Mouse (Mus musculus) kidney, postnatal 10 days (tissue): ENCODE data around the gene Lsm7.
A peak's percentile ranks its signal among the peaks of the same experiment; 100 is the strongest.

Source experiments
- DNase-seq: peaks from one replicate; pipeline ENCODE4 v3.0.0; 2021; ENCODE audit warnings: mixed read lengths

The Lsm7 gene

DNA sequence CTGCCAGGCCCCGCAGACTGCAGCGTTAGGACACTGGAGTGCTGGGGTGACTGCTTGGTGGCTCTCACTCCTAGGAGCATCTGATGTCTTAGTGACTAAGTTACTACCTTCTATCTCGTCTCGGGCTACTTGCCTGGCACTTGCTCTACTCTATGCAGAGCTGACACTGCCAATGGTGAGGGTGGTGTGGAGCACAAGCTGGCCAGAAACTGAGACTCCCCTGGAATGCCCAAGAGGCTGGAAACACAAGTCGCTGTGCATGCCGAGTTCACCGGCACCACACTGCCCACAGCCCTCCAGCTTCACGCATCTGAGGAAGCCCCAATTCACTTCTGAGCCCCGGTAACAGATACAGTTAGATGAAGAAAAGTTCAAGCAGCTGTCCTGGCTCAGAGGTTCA, 19.0 kb upstream of the Lsm7 start:
- DNase-seq: no peak

DNA sequence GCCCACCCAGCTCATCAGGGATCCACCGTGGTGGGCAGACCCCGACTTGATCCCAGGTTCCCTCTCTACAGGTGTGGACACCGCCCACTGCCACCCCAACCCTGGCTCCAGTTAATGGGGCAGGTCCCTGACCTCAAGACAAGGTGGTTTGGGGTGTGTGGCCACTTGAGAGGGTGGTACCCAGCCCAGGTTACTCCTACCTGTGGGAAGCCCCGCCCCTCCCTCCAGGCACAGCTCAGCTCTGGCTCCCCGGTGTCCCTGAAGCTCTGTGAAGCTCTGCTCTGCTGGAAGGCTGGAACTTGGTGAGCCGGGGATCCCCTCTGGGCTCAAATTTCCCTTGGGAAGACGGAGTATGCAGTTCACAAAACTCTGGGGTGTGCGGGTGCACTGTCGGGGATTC, 16.6 kb upstream of the Lsm7 start, which contains the start of gene Tmprss9:
Tmprss9 (plus strand) TSS at position 268 of the 400 bp plus-strand sequence.
- peak; percentile 50 for DNase-seq

DNA sequence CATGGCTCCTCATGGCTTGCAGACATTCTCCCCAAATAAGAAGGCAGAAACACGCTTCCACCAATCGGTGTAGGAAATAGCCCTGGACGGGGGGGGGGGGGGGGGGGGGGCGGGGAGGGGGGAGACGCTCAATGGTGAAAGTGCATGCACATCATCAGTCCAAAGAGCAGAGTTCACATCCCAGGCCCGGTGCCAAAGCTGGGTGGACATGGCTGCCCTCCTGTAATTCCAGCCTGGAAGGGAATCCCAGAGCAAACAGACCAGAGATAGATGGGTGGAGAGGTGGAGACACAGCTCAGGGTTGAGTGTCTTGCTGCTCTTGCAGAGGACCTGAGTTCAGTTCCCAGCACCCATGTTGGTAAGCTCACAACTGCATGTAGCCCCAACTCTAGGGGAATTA, 16.0 kb upstream of the Lsm7 start:
- peak; percentile 75 for DNase-seq

DNA sequence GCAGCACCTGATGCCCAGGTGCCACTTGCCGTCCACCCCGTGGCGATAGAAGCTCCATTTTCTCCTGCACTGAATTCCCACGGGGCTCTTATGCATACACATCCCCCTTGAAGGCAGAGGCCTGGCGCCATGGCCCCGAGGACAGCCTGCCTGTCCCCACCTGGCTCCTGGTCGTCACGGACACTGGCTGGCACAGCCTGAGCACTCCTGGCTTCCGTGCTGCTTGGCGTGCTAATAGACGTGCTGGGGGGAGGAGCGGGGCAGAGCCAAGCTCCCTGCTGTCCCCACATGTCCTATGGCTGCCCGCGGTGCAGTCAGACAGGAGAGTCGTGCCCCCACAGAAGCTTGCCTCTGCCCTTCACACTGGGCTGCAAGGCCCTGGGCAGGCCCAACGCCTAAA, 9.4 kb upstream of the Lsm7 start:
- DNase-seq: no peak

DNA sequence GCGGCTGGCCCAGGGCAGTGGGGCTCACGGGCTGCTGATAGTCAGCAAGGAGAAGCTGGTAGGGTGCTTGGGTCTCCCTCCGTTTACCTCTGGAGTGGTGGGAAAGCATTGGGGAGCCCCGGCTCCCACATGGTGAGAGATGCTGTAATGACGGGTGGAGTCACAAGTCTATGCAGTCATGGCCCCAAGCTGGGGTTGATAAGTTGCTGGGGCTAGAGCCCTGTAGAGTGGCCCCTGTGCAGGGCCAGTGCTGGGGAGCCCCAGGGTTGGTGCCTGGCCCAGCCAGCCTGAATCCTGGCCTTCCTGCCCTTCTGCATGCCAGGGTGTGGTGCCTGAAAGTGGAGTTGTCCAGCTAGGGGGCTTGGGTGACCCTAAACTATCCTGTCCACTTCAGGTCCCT, 7.3 kb upstream of the Lsm7 start:
- no peak for DNase-seq

DNA sequence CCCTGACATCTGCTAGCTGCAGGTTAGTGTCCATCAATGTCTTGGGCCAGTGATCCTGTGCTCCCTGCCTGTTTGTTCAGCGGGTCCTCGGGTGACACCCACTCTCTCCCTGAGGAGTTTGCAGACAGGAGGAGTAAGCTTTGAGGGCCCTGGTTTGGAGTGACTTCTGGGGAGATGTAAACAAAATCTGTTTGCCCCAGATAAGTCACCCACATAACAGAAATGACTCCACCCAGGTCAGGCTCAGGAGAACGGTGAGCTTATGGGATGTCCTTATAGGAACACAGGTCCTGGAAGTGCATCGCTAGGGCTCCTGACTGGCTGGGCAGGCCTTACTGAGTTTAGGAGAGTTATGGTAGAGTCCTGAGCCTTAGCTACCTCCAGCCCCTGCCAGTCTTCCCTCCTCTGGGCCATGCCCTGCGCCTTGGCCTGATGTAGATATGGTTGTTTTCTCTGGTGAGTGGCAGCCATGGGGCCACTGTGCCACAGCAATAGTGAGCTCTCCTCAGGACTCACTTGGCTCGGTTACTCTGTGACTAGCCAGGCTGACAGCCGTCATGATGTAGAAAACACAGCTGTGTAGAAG, 3.4 kb upstream of the Lsm7 start:
- no peak for DNase-seq

DNA sequence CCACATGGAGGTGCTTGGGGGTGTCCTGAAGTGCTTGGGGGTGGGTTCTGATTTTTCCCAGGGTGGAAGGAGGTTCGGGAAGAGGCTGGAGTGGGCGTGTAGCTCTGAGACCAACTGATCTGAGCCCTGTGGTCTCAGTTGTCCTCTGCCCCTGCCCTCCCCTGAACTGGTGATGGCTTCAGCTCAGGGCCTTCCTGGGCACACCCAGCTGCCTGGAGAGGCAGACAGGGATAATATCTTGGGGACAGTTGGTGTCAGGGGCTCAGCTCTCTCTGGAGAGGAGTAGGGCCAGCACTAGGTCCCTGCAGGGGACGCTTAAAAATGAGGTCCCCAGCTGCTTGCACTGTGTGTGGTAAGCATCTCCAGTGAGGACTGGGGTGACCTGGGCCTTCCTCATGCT, 2.8 kb upstream of the Lsm7 start:
- DNase-seq: no peak

DNA sequence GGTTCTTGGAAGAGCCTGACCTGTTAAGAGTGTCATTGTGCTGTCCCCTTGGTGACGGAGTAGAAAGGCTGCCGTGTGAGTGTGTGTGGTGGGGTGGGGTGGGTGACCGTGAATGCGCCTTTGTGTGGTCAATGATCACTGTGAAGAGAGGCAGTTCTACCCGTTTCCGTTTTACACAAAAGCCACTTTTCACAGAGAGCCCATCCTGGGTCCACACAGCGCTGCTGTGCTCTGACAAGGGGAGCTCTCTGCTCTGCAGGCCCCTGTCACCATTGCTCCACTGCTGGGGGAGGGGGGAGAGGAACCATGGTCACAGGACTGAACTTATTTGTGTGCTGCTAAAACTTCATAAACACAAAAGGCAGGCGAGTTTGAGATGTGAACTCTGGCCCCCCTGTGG, 2.4 kb upstream of the Lsm7 start:
- no peak for DNase-seq

DNA sequence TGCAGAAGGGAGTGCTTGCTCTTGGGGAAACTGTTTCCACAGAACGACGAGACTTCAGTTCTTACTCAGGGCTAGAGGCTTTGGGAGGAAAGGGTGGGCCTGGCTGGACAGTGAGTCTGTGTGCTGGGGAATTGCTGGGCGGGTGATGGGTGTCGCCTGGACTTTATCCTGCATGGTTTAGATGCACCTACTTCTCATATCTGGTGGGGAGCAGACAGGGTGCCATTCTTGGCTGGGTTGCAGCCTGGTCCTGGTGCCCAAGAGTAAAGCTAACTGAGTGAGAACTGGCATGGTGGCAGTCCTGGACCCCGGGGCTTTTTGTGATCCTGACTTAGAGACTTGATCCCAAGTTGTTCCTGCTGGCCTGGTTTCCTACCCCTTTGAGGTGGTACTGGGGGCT, 1.9 kb upstream of the Lsm7 start:
- DNase-seq: no peak

DNA sequence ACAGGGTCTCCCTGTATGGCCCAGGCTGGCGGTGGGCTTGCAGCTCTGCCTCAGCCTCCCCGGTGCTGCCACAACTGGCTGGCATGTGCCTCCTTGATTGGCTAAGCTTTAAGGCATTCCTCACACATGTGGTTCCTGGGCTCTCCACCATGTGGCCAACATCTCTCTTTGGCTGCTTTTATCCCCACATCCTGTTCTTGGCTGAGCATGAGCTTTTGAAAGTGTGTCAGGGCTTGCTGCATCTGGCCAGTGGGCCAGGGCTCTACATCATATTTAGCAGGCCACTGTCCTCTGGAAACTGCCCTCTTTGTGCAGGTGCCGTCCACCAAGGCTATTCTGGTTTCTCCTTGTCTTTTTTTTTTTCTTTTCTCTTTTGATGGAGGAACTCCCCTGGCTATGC, 1.3 kb upstream of the Lsm7 start:
- DNase-seq: no peak

DNA sequence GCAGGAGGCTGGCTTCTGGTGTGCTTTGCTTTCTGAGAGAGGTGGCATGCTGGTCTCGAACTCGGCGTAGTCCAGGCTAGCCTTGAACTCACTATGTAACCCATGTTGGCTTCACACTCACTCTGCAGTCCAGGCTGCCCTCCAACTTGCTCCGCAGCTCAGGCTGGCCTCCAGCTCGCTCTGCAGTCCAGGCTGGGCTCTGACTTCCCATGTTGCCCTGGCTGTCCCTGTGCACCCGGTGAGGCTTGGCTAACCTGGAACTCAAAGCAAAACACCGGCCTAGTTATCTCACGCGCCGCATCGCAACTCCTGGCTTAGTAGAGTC, 702 bp upstream of the Lsm7 start:
- no peak for DNase-seq

DNA sequence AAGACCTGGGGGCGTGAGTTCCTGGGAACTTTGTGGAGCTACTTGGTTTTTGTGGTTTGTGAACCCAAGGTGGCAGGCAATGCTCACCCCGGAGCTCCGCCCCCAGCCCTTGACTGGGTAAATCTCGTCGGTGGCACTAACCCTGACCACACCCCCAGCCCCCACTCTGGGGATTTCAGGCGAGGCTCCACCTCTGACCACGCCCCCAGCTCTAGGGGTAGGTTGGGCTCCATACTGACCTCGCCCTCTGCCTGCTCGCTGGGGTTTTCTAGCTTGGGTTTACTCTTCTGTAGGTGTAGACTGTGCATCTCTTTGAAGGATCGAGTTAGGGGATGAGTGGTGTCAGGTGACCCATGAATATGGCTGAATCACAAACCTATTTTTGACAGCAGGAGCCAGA, 6.4 kb downstream of the Lsm7 start:
- DNase-seq: peak; percentile 70

DNA sequence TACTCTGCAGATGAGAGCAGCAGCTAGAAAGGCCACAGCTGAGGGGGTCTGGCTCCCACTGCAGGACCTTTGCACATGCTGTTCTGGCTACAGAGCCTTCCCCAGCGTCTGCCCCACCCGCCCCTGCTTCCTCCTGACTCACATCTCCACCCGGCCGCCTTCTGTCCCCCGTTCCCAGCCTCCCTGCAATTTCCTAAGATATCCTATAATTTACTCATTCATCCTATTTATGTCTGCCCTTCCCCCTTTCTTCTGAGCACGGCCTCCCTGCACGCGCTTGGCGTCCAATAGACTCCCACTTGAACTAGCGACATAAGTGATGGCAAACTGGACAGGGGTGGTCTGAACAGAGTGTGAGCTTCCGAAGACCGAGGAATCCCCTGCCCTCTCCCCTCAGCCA, 9.3 kb downstream of the Lsm7 start:
- DNase-seq: no peak

DNA sequence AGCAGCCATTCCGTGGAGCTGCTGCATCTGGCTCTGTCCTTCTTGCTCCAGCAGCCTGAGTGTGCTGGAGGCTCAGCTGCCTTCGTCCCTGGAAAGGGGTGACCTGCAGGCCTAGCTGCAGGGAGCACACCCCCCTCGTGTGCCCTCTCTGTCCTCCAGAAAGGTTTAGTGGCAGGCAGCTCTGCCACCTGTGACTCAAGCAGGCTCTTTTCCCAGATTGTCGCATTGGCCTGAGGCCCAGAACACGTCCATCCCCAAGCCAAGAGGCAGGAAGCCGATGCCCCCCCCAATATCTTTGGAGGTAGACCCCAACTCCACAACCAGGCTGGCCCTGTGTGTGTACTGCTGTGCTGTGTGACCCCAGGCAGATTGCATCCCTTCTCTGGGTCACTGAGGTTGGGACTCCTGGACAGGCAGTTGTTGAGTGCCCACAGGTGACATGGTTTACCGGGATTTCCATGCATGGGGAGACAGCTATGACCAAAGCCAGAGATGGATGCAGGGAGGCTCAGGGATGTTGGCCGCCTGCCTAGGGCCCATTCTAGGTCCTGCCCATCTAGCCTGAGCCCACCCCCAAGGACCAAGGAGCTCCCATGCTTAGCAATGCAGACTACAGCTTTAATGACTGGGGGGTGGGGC, 9.8 kb downstream of the Lsm7 start:
- DNase-seq: no peak

DNA sequence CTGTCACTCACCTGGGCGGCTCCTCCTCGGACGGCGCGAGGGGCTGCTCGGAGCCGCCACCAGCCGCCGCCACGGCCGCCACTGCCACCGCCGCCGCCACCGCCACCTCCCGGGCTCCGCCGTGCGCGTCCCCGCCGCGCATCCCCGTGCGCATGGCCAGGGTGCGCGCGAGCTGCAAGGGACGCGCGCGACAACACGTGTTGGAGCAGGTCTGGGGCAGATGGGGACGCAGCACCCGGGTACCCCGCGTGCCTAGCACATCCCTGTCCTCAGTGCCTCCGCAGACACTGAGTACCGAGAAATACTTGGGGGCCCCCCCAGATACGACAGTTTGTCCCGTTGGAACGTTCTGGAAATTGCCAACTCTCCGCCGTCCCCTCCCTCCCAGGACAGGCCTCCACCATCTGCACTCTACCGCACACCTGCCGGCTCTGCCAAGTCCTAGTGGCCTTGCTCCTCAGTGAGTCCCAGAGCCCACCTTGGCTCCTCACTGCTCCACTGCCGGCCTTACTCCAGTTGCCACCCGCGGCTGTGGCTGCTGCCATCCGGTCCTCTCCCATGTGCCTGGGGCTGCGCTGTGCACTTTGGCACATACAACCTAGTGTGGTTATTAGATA, 11.0 kb downstream of the Lsm7 start, which contains the start of gene Lingo3:
Lingo3 (minus strand) TSS at position 109 of the 617 bp plus-strand sequence.
- DNase-seq: no peak

DNA sequence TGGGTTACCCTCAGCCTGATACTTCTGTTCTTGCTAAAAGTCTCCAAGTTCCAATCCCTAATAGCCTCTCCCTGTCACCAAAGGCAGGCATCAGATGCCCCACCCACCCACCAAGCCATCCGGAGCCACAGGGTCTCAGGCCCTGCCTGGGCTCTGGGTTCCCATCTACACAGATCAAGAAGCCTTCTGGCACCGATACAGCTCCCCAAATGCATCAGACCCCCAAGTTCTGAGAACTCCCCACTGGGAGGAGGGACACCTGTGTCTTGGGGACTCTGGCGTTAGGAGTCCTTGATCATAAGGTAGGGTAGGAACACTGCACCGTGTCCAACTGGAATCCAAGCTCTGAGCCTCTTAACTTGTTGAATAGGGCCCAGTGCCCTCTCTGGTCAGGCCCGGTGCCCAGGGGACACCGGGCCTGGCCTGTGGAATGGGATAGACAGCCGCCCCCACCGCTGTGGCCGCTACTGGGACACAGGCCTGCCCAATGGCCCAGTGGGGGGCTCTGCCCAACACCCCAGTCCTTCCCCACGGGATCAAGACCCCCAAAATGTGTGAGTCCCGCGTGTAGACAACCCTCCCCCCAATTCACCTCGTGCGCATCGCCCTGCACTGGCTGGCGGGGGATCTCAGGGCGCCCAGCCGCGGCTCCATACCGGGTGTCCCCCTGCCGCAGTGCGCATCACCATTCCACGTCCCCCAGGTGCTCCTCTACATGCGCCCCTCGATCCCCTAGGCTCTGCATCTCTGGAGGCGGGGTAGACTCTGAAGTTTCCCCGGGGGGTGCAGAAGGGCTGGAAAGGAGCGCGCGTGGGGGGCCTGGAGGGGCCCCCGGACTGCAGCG, 11.7 kb downstream of the Lsm7 start:
- DNase-seq: no peak

DNA sequence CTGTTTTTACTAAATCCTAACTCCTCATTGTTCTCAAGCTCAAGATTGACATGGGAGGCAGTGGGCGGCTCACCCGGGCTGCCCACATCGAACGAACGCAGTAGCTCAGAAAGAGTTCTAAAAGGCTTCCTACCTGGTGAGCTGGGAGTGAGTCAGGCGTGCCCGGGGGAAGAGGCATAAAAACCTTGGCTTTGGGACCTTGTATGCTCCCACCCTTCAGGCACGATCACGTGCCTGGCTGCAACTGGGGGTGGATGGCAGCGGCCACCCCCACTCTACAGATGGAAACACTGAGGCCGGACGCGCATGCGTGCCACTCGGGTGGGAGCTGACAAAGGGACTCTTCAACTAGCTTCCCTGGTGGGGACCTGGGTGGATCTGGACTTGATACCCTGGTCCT, 12.7 kb downstream of the Lsm7 start:
- DNase-seq: no peak

DNA sequence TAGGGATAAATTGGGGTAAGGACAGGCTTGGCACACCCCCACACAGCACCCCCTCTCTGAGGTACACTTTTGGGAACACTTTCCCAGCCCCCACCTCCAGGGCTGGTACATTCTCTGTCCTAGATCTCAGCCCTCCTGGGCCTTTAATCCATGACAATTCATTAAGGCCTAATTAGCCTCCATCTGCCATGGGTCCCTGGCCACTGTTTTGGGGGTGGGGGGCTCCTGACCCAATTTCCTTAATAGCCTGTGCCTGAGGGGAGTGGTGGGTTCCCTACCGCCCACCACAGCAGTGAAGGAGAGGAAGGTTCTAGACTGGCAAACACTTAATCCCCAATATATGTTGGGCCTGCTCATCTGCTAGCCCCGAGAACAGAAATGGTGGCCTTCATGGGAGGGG, 13.3 kb downstream of the Lsm7 start:
- DNase-seq: no peak

DNA sequence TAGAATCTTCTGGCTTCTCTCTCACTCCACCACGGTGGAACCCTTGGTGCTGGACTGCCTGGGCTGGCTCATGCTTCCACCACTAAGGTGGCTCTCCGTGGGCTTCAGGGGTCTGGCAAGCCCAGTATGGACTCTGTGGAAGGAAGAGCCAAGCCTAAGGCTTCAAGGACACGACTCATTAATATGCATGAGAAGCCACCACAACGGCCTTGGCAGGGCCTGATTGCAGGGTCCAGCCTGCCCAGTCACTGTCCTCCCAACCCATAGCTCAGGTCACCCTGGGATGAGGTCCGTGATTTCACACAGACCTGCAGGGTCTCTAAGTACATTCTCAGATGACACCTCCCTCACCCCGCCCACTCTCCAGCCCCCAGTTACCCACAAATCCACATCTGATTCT, 15.2 kb downstream of the Lsm7 start:
- no peak for DNase-seq

DNA sequence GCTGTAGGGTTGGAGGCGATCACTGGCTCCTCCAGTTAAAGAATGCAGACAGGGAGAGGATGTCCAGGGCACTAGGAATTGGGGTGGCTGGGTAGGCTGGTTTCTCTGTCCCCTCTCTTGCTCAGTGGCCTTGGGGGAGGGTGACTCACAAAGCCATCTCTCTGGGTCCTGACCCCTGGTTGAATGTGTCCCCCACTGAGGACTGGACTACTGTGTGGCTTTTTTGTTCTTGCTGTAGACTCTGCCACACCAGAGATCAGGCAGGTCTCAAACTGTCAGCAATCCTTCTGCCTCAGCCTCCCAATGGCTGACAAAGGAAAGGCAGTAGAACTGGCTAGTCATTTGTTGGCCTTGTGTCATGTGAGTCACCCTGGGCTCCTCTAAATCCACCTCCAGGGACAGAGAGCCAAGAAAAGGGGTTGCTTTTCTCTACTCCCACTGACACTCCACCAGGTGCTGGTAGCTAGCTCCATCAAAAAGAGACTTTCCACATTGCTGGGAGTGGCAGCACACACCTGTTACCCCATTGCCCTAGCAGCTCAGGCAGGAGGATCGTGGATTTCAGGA, 16.6 kb downstream of the Lsm7 start:
- DNase-seq: no peak

DNA sequence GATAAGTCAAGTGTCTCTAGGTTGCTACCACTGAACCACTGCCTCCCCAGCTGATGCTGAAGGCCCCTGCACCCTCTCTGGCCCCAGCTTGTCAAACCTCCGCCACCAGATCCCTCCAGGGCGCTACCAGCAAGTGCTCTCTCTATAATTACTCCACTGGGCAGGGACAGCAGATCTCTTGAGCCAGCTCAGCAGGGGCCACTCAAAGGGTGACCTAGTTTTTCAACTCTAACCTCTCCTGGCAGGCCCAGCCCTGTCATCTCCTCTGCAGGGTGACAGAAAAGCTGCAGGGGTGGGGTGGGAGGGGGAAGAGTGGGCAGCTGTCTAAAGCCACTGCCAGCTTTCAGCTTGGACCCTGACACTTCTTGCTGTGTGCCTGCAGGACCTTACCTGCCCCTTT, 17.2 kb downstream of the Lsm7 start:
- DNase-seq: no peak

DNA sequence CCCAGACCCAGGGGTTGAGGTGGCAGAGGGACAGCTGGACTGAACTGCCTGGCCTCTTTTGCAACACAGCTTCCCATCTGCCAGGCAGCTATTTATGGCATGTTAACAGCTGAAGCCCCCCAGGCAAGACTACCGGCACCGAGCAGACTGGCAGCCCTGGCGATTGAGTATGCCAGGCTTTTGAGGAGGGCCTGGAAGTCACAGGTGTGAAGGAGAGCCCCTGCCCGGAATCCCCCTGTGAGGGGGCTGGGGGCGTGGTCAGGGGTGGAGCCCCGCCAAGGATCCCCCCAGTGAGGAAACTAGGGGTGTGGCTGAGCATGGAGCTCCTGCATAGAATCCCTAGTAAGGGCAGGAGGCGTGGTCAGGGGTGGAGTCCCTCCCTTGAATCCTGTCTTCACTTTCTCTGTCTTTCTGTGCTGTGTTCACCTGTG, 18.0 kb downstream of the Lsm7 start:
- no peak for DNase-seq

DNA sequence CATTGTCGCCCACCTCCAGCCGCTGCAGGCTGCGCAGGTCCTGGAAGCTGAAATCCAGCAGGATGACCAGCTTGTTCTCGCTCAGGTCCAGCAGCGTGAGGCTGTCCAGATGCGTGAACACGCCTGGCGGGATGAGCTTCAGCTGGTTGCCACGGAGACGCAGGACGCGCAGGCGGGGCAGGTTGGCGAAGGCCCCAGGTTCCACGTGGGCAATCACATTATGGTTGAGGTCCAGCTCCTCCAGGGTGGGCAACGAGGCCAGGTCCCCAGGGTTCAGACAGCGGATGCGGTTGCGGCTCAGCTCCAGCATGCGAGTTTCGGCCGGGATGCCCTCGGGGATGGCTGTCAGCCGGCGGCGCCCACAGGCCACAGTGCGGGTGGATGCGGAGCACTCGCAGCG, 19.4 kb downstream of the Lsm7 start:
- DNase-seq: no peak

DNA sequence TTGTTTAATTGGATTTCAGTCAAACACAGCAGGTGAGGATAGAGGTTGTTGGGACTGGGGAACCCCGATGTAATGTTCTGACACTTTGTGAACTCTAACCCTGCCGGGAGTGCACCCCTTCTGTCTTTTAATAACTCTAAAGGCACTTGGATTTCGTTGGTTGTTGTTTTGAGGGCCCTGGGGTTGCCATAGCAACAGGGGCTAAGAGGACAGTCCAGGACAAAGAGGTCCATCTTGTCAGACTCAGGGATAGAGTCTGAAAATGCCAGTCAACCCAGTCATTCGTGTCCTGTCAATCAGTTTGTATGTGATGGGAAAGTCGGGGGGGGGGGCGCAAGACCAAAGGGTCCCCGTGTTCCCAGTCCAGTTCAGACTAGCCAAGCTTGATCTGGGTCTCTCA, 22.2 kb downstream of the Lsm7 start:
- DNase-seq: no peak
